Mouse (Mus musculus): ENCODE data around the gene Ktn1. TPM values are rescaled to one million over a fixed set of nuclear protein-coding genes. Genes with fewer than 3 reads are reported as not detected.
A peak's percentile ranks its signal among the peaks of the same experiment; 100 is the strongest.

Gene Ktn1
- polyA plus RNA-seq, 1 experiment from 2014 or later, result 86.6 TPM

GRCm38 (mm10) chr14:47648706-47649630 lies 720 bp downstream of the Ktn1 start:
- DNase-seq (ENCODE audit: low spot score), result peak; percentile 85
- H3K4me1 ChIP-seq (ENCODE audit: control insufficient read depth, insufficient read depth, low read length), result no peaks in the 10 kb centered on the region

GRCm38 (mm10) chr14:47649631-47650337 lies 1.5 kb downstream of the Ktn1 start:
- DNase-seq (ENCODE audit: low spot score), result peak; percentile 68
- H3K4me1 ChIP-seq (ENCODE audit: control insufficient read depth, insufficient read depth, low read length), result no peaks in the 10 kb centered on the region
- H3K27me3 ChIP-seq (ENCODE audit: control insufficient read depth, insufficient read depth, low read length), result no peaks in the 10 kb centered on the region
- peak overlapping the region; percentile 97 for H3K9ac ChIP-seq (replicated peaks; ENCODE audit: low read length)
- H3K4me2 ChIP-seq (ENCODE audit: low read depth, low read length), result peak overlapping the region; percentile 43
- H3K9me3 ChIP-seq (replicated peaks; ENCODE audit: control insufficient read depth, low read length), result no peaks in the 10 kb centered on the region
- 1% methylated on average over 42 of the region's 46 CpGs for WGBS
- H3K4me3 ChIP-seq (ENCODE audit: low read depth, low read length), result peak overlapping the region; percentile 97
- peak; percentile 77 for ATAC-seq (replicated peaks; ENCODE audit: insufficient number of reproducible peaks, low FRiP score, low TSS enrichment, low read depth)
- H3K36me3 ChIP-seq (replicated peaks; ENCODE audit: control insufficient read depth, insufficient read depth, low read depth, low read length), result no peaks in the 10 kb centered on the region
- H3K27ac ChIP-seq (replicated peaks; ENCODE audit: low read depth, low read length), result peak overlapping the region; percentile 90

More at GRCm38 (mm10) chr14:47648706-47649630, 720 bp downstream of the Ktn1 start:
- WGBS, result under 1% methylated on average over 63 of the region's 82 CpGs
- H3K27me3 ChIP-seq (ENCODE audit: control insufficient read depth, insufficient read depth, low read length), result no peaks in the 10 kb centered on the region
- no peaks in the 10 kb centered on the region for H3K9me3 ChIP-seq (replicated peaks; ENCODE audit: control insufficient read depth, low read length)
- H3K4me2 ChIP-seq (ENCODE audit: low read depth, low read length), result peak overlapping the region; percentile 43
- peak overlapping the region; percentile 97 for H3K4me3 ChIP-seq (ENCODE audit: low read depth, low read length)
- peak; percentile 92 for ATAC-seq (replicated peaks; ENCODE audit: insufficient number of reproducible peaks, low FRiP score, low TSS enrichment, low read depth)
- peak overlapping the region; percentile 97 for H3K9ac ChIP-seq (replicated peaks; ENCODE audit: low read length)
- H3K27ac ChIP-seq (replicated peaks; ENCODE audit: low read depth, low read length), result peak overlapping the region; percentile 90
- no peaks in the 10 kb centered on the region for H3K36me3 ChIP-seq (replicated peaks; ENCODE audit: control insufficient read depth, insufficient read depth, low read depth, low read length)

GRCm38 (mm10) chr14:47650338-47650720 lies 2.1 kb downstream of the Ktn1 start:
- H3K36me3 ChIP-seq (replicated peaks; ENCODE audit: control insufficient read depth, insufficient read depth, low read depth, low read length), result no peaks in the 10 kb centered on the region
- no peaks in the 10 kb centered on the region for H3K4me1 ChIP-seq (ENCODE audit: control insufficient read depth, insufficient read depth, low read length)
- 28% methylated on average over 6 of the region's 6 CpGs for WGBS
- no peaks in the 10 kb centered on the region for H3K27me3 ChIP-seq (ENCODE audit: control insufficient read depth, insufficient read depth, low read length)
- no peak overlapping the region for H3K27ac ChIP-seq (replicated peaks; ENCODE audit: low read depth, low read length)
- H3K4me3 ChIP-seq (ENCODE audit: low read depth, low read length), result peak overlapping the region; percentile 97
- peak overlapping the region; percentile 43 for H3K4me2 ChIP-seq (ENCODE audit: low read depth, low read length)
- DNase-seq (ENCODE audit: low spot score) (no peak), ATAC-seq (replicated peaks; ENCODE audit: insufficient number of reproducible peaks, low FRiP score, low TSS enrichment, low read depth) (no peak)
- H3K9me3 ChIP-seq (replicated peaks; ENCODE audit: control insufficient read depth, low read length), result no peaks in the 10 kb centered on the region
- peak overlapping the region; percentile 97; the same call in 1 of the 2 replicates for H3K9ac ChIP-seq (replicated peaks; ENCODE audit: low read length)

- Histone ChIP-seq H3K9ac (replicated peaks; ENCODE audit: low read length) (no peak overlapping the region), H3K36me3 (replicated peaks; ENCODE audit: control insufficient read depth, insufficient read depth, low read depth, low read length) (peaks cover 2% of the 10 kb centered on the region; the same call in 1 of the 2 replicates), H3K9me3 (replicated peaks; ENCODE audit: control insufficient read depth, low read length) (no peaks in the 10 kb centered on the region), H3K4me1 (ENCODE audit: control insufficient read depth, insufficient read depth, low read length) (no peaks in the 10 kb centered on the region), H3K27me3 (ENCODE audit: control insufficient read depth, insufficient read depth, low read length) (no peaks in the 10 kb centered on the region), H3K4me3 (ENCODE audit: low read depth, low read length) (no peak overlapping the region), H3K27ac (replicated peaks; ENCODE audit: low read depth, low read length) (no peak overlapping the region), H3K4me2 (ENCODE audit: low read depth, low read length) (no peak overlapping the region)
- DNase-seq (ENCODE audit: low spot score) (no peak), ATAC-seq (replicated peaks; ENCODE audit: insufficient number of reproducible peaks, low FRiP score, low TSS enrichment, low read depth) (no peak)
- 69% methylated on average over 4 of the region's 4 CpGs for WGBS
Measured at GRCm38 (mm10) chr14:47651272-47651671, 3.0 kb downstream of the Ktn1 start.

GRCm38 (mm10) chr14:47655444-47655843 lies 7.2 kb downstream of the Ktn1 start:
- Histone ChIP-seq H3K4me3 (ENCODE audit: low read depth, low read length) (no peak overlapping the region), H3K9ac (replicated peaks; ENCODE audit: low read length) (no peak overlapping the region), H3K36me3 (replicated peaks; ENCODE audit: control insufficient read depth, insufficient read depth, low read depth, low read length) (peaks cover 2% of the 10 kb centered on the region; the same call in 1 of the 2 replicates), H3K4me2 (ENCODE audit: low read depth, low read length) (no peak overlapping the region), H3K9me3 (replicated peaks; ENCODE audit: control insufficient read depth, low read length) (no peaks in the 10 kb centered on the region), H3K27ac (replicated peaks; ENCODE audit: low read depth, low read length) (no peak overlapping the region), H3K4me1 (ENCODE audit: control insufficient read depth, insufficient read depth, low read length) (no peaks in the 10 kb centered on the region), H3K27me3 (ENCODE audit: control insufficient read depth, insufficient read depth, low read length) (no peaks in the 10 kb centered on the region)
- ATAC-seq (replicated peaks; ENCODE audit: insufficient number of reproducible peaks, low FRiP score, low TSS enrichment, low read depth) (no peak), DNase-seq (ENCODE audit: low spot score) (no peak)
- 85% methylated on average over 2 of the region's 2 CpGs for WGBS

- Histone ChIP-seq H3K9me3 (replicated peaks; ENCODE audit: control insufficient read depth, low read length) (no peaks in the 10 kb centered on the region), H3K4me3 (ENCODE audit: low read depth, low read length) (no peak overlapping the region), H3K27me3 (ENCODE audit: control insufficient read depth, insufficient read depth, low read length) (no peaks in the 10 kb centered on the region), H3K36me3 (replicated peaks; ENCODE audit: control insufficient read depth, insufficient read depth, low read depth, low read length) (no peaks in the 10 kb centered on the region), H3K4me1 (ENCODE audit: control insufficient read depth, insufficient read depth, low read length) (no peaks in the 10 kb centered on the region), H3K27ac (replicated peaks; ENCODE audit: low read depth, low read length) (no peak overlapping the region), H3K9ac (replicated peaks; ENCODE audit: low read length) (no peak overlapping the region), H3K4me2 (ENCODE audit: low read depth, low read length) (no peak overlapping the region)
- WGBS, result 90% methylated on average over 11 of the region's 11 CpGs
- ATAC-seq (replicated peaks; ENCODE audit: insufficient number of reproducible peaks, low FRiP score, low TSS enrichment, low read depth) (no peak), DNase-seq (ENCODE audit: low spot score) (no peak)
Measured at GRCm38 (mm10) chr14:47663844-47664469, 15.7 kb downstream of the Ktn1 start.

GRCm38 (mm10) chr14:47664470-47664864 lies 16.2 kb downstream of the Ktn1 start:
- Histone ChIP-seq H3K36me3 (replicated peaks; ENCODE audit: control insufficient read depth, insufficient read depth, low read depth, low read length) (no peaks in the 10 kb centered on the region), H3K27me3 (ENCODE audit: control insufficient read depth, insufficient read depth, low read length) (no peaks in the 10 kb centered on the region), H3K27ac (replicated peaks; ENCODE audit: low read depth, low read length) (no peak overlapping the region), H3K4me3 (ENCODE audit: low read depth, low read length) (no peak overlapping the region), H3K4me1 (ENCODE audit: control insufficient read depth, insufficient read depth, low read length) (no peaks in the 10 kb centered on the region), H3K4me2 (ENCODE audit: low read depth, low read length) (no peak overlapping the region), H3K9me3 (replicated peaks; ENCODE audit: control insufficient read depth, low read length) (no peaks in the 10 kb centered on the region), H3K9ac (replicated peaks; ENCODE audit: low read length) (no peak overlapping the region)
- ATAC-seq (replicated peaks; ENCODE audit: insufficient number of reproducible peaks, low FRiP score, low TSS enrichment, low read depth) (no peak), DNase-seq (ENCODE audit: low spot score) (no peak)

All from embryonic facial prominence, embryonic 11.5 days (tissue).